17 mouse cellular contexts compared by ENCODE assay signal in genomic region chr5:19306656-19307055, GRCm38 (mm10).
DNase-seq lines count a peak whose midpoint lies in the region; ATAC-seq and TF ChIP-seq lines count a peak whose summit lies in the region.
"Had no signal": no experiment of that assay in that cellular context is flagged by ENCODE, and none has a peak within 500 bp of the region (broad histone marks: within the 10 kb centered on the region; RNA-seq: fewer than 3 reads in every experiment).

No protein-coding gene starts in this region.

- no peak for TF ChIP-seq POLR2A in lung, adult 2 months (IDR thresholded peaks at IDR 0.05; ENCODE audit: borderline replicate concordance, extremely low read depth, low read depth, low read length)

- 93% methylated on average over 6 of the region's 6 CpGs for WGBS in forebrain, embryonic 14.5 days
- WGBS in forebrain, embryonic 15.5 days = 90% methylated on average over 6 of the region's 6 CpGs
- 80% methylated on average over 6 of the region's 6 CpGs for WGBS in lung, adult 2 months

- H3K4me1 ChIP-seq in forebrain, embryonic 14.5 days (ENCODE audit: control insufficient read depth, insufficient read depth, low read length) = no peaks in the 10 kb centered on the region
- no peaks in the 10 kb centered on the region for H3K4me1 ChIP-seq in forebrain, embryonic 15.5 days
- no peaks in the 10 kb centered on the region for H3K4me1 ChIP-seq in lung, adult 2 months (ENCODE audit: control insufficient read depth, insufficient read depth, low read length)
- H3K4me1 ChIP-seq: embryonic facial prominence, embryonic 10.5 days; forebrain, embryonic 13.5 days; heart, embryonic 12.5 days; hindbrain, embryonic 10.5 days had no signal

- H3K9ac ChIP-seq in forebrain, embryonic 14.5 days (ENCODE audit: low read length) = no peak overlapping the region
- H3K9ac ChIP-seq in forebrain, embryonic 15.5 days (replicated peaks) = no peak overlapping the region
- H3K9ac ChIP-seq: forebrain, embryonic 13.5 days; heart, embryonic 12.5 days; hindbrain, embryonic 14.5 days had no signal

- ATAC-seq in forebrain, embryonic 14.5 days = no peak
- ATAC-seq in forebrain, embryonic 15.5 days (replicated peaks) = no peak
- no peak for ATAC-seq in inflammation-experienced regulatory T-cells, adult 6 months
- ATAC-seq: forebrain, embryonic 13.5 days; intestine, postnatal 0 days had no signal

- H3K27me3 ChIP-seq in forebrain, embryonic 14.5 days (replicated peaks; ENCODE audit: control insufficient read depth, insufficient read depth, low read length) = no peaks in the 10 kb centered on the region
- H3K27me3 ChIP-seq in forebrain, embryonic 15.5 days = no peaks in the 10 kb centered on the region
- H3K27me3 ChIP-seq: forebrain, embryonic 13.5 days; heart, embryonic 12.5 days had no signal

- TF ChIP-seq CTCF in lung, adult 2 months (IDR thresholded peaks at IDR 0.05; ENCODE audit: insufficient read depth, low read length) = no peak

- peak; percentile 5 for DNase-seq in forebrain, embryonic 14.5 days (ENCODE audit: low spot score)
- peak; percentile 18 to 25 for DNase-seq in cerebellum, adult 18-20 months
- DNase-seq in cerebellum, postnatal 10 days = peak; percentile 26 to 50
- no peak for DNase-seq in adrenal gland, postnatal 36 days
- DNase-seq in lung, adult 2 months = no peak
- DNase-seq: adrenal gland, postnatal 14 days; gastrocnemius, postnatal 14 days; heart, adult 2 months; kidney, adult 8-10 months had no signal

- no peak overlapping the region for H3K27ac ChIP-seq in forebrain, embryonic 14.5 days (ENCODE audit: low read depth, low read length)
- H3K27ac ChIP-seq in forebrain, embryonic 15.5 days (replicated peaks) = no peak overlapping the region
- H3K27ac ChIP-seq: embryonic facial prominence, embryonic 10.5 days; forebrain, embryonic 13.5 days; heart, adult 2 months; hindbrain, embryonic 10.5 days; hindbrain, embryonic 14.5 days had no signal

- H3K9me3 ChIP-seq in forebrain, embryonic 14.5 days (replicated peaks; ENCODE audit: control insufficient read depth, low read length) = no peaks in the 10 kb centered on the region
- H3K9me3 ChIP-seq in forebrain, embryonic 15.5 days = no peaks in the 10 kb centered on the region
- H3K9me3 ChIP-seq: embryonic facial prominence, embryonic 10.5 days; forebrain, embryonic 13.5 days; heart, embryonic 12.5 days; hindbrain, embryonic 10.5 days had no signal

- H3K36me3 ChIP-seq in forebrain, embryonic 14.5 days (ENCODE audit: control insufficient read depth, insufficient read depth, low read length) = no peaks in the 10 kb centered on the region
- H3K36me3 ChIP-seq in forebrain, embryonic 15.5 days = no peaks in the 10 kb centered on the region
- H3K36me3 ChIP-seq: embryonic facial prominence, embryonic 10.5 days; heart, embryonic 12.5 days; hindbrain, embryonic 10.5 days had no signal

- no peak overlapping the region for H3K4me3 ChIP-seq in forebrain, embryonic 14.5 days (ENCODE audit: low read depth, low read length)
- H3K4me3 ChIP-seq in forebrain, embryonic 15.5 days = no peak overlapping the region
- no peak overlapping the region for H3K4me3 ChIP-seq in lung, adult 2 months (replicated peaks; ENCODE audit: extremely low read depth, low read depth, low read length)
- H3K4me3 ChIP-seq: embryonic facial prominence, embryonic 10.5 days; forebrain, embryonic 13.5 days; heart, adult 2 months; heart, embryonic 12.5 days; hindbrain, embryonic 10.5 days had no signal

- no peak overlapping the region for H3K4me2 ChIP-seq in forebrain, embryonic 14.5 days (ENCODE audit: low read length)
- no peak overlapping the region for H3K4me2 ChIP-seq in forebrain, embryonic 15.5 days (replicated peaks)
- H3K4me2 ChIP-seq: forebrain, embryonic 13.5 days; heart, embryonic 12.5 days; hindbrain, embryonic 14.5 days had no signal

Comparison
In these comparisons a context has a peak if more than half of its experiments do, and no peak if none do; other contexts are left out.
1. DNase-seq: peak in forebrain, embryonic 14.5 days (single experiment), cerebellum, adult 18-20 months (2 of 2) and cerebellum, postnatal 10 days (2 of 2); none in adrenal gland, postnatal 36 days (0 of 2) and lung, adult 2 months (single experiment).